Mouse (Mus musculus): Measurements from ENCODE around the gene Snd1. TPM values are rescaled to one million over a fixed set of nuclear protein-coding genes. Genes with fewer than 3 reads are reported as not detected.

The Snd1 gene
- polyA plus RNA-seq, 1 experiment from 2014 or later, result 39.4 TPM

DNA sequence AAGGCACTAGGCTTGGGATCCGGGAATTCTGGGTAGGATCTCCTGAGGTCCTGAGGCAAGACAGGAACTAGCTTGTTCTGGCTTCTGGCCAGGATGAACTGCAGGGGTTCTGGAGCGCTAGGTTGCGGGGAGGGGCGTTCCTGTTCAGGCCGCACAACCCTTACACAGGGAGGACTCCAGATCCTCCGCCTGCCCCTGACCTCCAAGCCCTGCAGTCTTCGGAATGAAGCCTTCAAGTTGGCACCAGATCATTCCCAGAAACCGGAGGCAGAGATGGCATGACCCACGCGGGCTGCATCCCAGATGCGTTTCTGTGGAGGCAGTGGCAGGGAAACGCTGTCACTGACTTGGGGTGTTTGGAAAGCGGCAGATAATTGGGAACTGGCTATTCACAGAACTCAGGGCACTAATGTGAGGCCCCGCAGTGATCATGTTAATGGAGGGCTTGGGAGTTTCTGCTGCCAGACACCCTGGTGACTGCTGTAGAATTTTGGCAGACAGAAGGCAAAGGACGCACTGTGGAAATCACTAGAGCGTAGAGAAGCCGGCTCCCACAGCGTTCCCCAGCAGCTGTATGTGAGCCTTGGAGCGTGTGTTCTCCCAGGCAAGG lies 457.5 kb downstream of the Snd1 start:
- TF ChIP-seq CTCF (IDR thresholded peaks at IDR 0.05; ENCODE audit: low read depth), result no peak
- no peak for ATAC-seq
- H3K9ac ChIP-seq (ENCODE audit: low read depth, low read length), result no peak overlapping the region
- H3K4me2 ChIP-seq (replicated peaks; ENCODE audit: low read depth), result peak overlapping the region; percentile 51
- H3K9me3 ChIP-seq (ENCODE audit: control insufficient read depth), result no peaks in the 10 kb centered on the region
- H3K27ac ChIP-seq (ENCODE audit: low read depth, low read length), result no peak overlapping the region
- H3K27me3 ChIP-seq (replicated peaks; ENCODE audit: control insufficient read depth, insufficient read depth, low read length), result 0 out of 2 replicates have a peak, but pooled peaks cover 3% of the 10 kb centered on the region
- no peaks in the 10 kb centered on the region for H3K4me1 ChIP-seq (replicated peaks; ENCODE audit: control insufficient read depth, insufficient read depth, low read length)
- WGBS, result 16% methylated on average over 19 of the region's 19 CpGs
- H3K36me3 ChIP-seq (ENCODE audit: control insufficient read depth, insufficient read depth), result no peaks in the 10 kb centered on the region
- H3K4me3 ChIP-seq (ENCODE audit: low read depth, low read length), result no peak overlapping the region

DNA sequence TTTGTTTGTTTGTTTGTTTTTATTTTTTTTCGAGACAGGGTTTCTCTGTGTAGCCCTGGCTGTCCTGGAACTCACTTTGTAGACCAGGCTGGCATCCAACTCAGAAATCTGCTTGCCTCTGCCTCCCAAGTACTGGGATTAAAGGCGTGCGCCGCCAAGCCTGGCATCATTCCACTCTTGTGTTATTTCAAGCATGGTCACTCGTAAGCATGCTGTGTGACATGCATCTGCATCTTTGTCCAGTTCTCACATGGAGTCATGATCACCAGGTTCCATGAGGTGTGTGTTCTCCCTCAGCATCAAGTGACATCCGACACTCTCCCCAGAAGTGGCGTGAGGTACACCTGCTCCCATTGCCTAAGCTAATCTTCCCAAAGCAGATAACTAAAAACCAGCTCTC lies 460.8 kb downstream of the Snd1 start:
- Histone ChIP-seq H3K4me2 (replicated peaks; ENCODE audit: low read depth) (no peak overlapping the region), H3K4me3 (ENCODE audit: low read depth, low read length) (no peak overlapping the region), H3K9ac (ENCODE audit: low read depth, low read length) (no peak overlapping the region), H3K9me3 (ENCODE audit: control insufficient read depth) (no peaks in the 10 kb centered on the region), H3K36me3 (ENCODE audit: control insufficient read depth, insufficient read depth) (no peaks in the 10 kb centered on the region), H3K27me3 (replicated peaks; ENCODE audit: control insufficient read depth, insufficient read depth, low read length) (0 out of 2 replicates have a peak, but pooled peaks cover 3% of the 10 kb centered on the region), H3K27ac (ENCODE audit: low read depth, low read length) (no peak overlapping the region), H3K4me1 (replicated peaks; ENCODE audit: control insufficient read depth, insufficient read depth, low read length) (no peaks in the 10 kb centered on the region)
- ATAC-seq, result no peak
- WGBS, result 84% methylated on average over 7 of the region's 7 CpGs
- no peak for TF ChIP-seq CTCF (IDR thresholded peaks at IDR 0.05; ENCODE audit: low read depth)

DNA sequence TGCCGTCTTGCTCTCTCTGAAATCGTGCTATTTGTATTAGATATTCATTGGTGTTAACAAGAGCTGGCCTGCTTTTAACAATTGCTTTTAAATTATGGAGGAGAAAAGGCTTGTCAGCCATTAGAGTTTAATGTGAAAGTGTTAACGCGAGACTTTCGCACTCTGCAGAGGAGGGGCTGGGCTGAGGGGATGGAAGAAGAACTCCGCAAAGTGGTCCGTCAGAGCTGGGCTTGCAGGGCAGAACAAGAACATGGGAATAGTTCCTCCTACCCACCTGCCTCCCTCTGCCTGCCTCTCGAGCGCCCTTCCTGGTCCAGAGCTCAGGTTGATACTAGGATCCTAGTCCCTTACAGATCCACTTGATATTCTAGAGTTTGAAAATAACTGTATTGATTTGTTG lies 472.3 kb downstream of the Snd1 start:
- Histone ChIP-seq H3K4me3 (ENCODE audit: low read depth, low read length) (no peak overlapping the region), H3K27ac (ENCODE audit: low read depth, low read length) (no peak overlapping the region), H3K4me1 (replicated peaks; ENCODE audit: control insufficient read depth, insufficient read depth, low read length) (no peaks in the 10 kb centered on the region), H3K4me2 (replicated peaks; ENCODE audit: low read depth) (no peak overlapping the region), H3K9ac (ENCODE audit: low read depth, low read length) (no peak overlapping the region), H3K9me3 (ENCODE audit: control insufficient read depth) (no peaks in the 10 kb centered on the region), H3K27me3 (replicated peaks; ENCODE audit: control insufficient read depth, insufficient read depth, low read length) (no peaks in the 10 kb centered on the region), H3K36me3 (ENCODE audit: control insufficient read depth, insufficient read depth) (no peaks in the 10 kb centered on the region)
- TF ChIP-seq CTCF (IDR thresholded peaks at IDR 0.05; ENCODE audit: low read depth), result no peak
- ATAC-seq, result no peak
- 65% methylated on average over 9 of the region's 9 CpGs for WGBS

DNA sequence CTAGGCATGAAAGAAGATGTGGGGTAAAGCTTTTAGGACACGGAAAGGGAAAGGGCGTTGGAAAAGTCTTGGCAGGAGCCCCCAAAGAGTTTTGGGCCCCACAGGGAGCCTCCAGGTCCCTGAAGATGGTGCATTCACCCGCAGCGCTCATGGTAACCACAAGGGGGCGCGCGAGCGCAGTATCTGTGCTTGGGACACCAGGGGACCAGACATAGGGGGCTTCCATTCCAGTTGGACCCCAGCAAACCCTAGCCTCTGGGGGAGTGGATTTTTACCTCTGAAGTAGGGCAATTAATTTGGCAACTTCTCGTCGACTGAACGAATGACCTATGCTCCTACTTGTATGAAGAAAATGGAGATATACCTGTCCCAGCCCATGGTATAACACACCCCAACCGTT lies 474.3 kb downstream of the Snd1 start:
- Histone ChIP-seq H3K36me3 (ENCODE audit: control insufficient read depth, insufficient read depth) (no peaks in the 10 kb centered on the region), H3K27ac (ENCODE audit: low read depth, low read length) (no peak overlapping the region), H3K4me2 (replicated peaks; ENCODE audit: low read depth) (no peak overlapping the region), H3K27me3 (replicated peaks; ENCODE audit: control insufficient read depth, insufficient read depth, low read length) (no peaks in the 10 kb centered on the region), H3K9me3 (ENCODE audit: control insufficient read depth) (no peaks in the 10 kb centered on the region), H3K9ac (ENCODE audit: low read depth, low read length) (no peak overlapping the region), H3K4me3 (ENCODE audit: low read depth, low read length) (no peak overlapping the region), H3K4me1 (replicated peaks; ENCODE audit: control insufficient read depth, insufficient read depth, low read length) (no peaks in the 10 kb centered on the region)
- 17% methylated on average over 12 of the region's 12 CpGs for WGBS
- ATAC-seq, result no peak
- TF ChIP-seq CTCF (IDR thresholded peaks at IDR 0.05; ENCODE audit: low read depth), result peak; percentile 85

DNA sequence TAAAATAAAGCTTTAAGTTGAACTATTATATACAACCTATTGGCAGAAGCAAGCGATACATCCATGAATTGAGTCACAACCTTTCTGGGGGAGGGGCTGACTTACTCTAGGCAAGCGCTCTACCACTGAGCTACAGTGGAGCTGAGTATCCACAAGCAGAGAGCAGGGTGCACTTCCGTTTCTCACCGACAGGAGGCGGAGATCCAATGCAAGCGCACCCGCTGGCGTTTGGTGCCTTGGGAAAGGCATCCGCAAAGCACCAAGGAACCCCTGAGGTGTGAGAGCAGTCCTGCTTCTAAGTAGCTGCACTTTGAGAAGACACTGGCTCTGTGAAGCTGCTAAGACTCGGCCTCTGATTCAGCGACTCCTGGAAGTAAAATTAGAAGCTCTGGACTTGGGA lies 480.6 kb downstream of the Snd1 start:
- TF ChIP-seq CTCF (IDR thresholded peaks at IDR 0.05; ENCODE audit: low read depth), result peak; percentile 80
- 19% methylated on average over 11 of the region's 11 CpGs for WGBS

DNA sequence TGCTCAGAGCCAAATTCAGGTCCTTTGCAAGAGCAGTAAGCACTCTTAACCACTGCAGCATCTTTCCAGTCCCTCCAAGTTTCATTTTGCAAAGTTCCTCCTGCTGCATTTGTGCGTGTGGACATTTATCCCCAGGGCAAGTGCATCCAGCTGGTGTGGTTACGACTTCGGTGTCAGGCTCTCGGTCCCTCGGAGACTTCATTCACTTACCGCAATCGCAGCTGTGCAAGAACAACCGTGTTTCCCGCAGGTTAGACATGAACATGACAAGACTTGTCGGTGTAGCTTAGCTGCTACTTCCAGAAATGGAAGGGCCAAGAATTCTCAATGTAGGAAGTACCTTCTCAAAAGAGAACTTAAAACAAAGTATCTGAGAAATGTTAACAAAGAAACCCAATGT lies 482.5 kb downstream of the Snd1 start:
- Histone ChIP-seq H3K9ac (ENCODE audit: low read depth, low read length) (no peak overlapping the region), H3K36me3 (ENCODE audit: control insufficient read depth, insufficient read depth) (no peaks in the 10 kb centered on the region), H3K4me1 (replicated peaks; ENCODE audit: control insufficient read depth, insufficient read depth, low read length) (no peaks in the 10 kb centered on the region), H3K9me3 (ENCODE audit: control insufficient read depth) (no peaks in the 10 kb centered on the region), H3K4me3 (ENCODE audit: low read depth, low read length) (no peak overlapping the region), H3K27ac (ENCODE audit: low read depth, low read length) (no peak overlapping the region), H3K27me3 (replicated peaks; ENCODE audit: control insufficient read depth, insufficient read depth, low read length) (no peaks in the 10 kb centered on the region), H3K4me2 (replicated peaks; ENCODE audit: low read depth) (no peak overlapping the region)
- 76% methylated on average over 10 of the region's 10 CpGs for WGBS
- TF ChIP-seq CTCF (IDR thresholded peaks at IDR 0.05; ENCODE audit: low read depth), result no peak
- no peak for ATAC-seq

More for the DNA sequence above, 480.6 kb downstream of the Snd1 start:
- H3K4me3 ChIP-seq (ENCODE audit: low read depth, low read length), result no peak overlapping the region
- H3K27me3 ChIP-seq (replicated peaks; ENCODE audit: control insufficient read depth, insufficient read depth, low read length), result no peaks in the 10 kb centered on the region
- H3K4me2 ChIP-seq (replicated peaks; ENCODE audit: low read depth), result no peak overlapping the region
- H3K9me3 ChIP-seq (ENCODE audit: control insufficient read depth), result no peaks in the 10 kb centered on the region
- no peak for ATAC-seq
- no peaks in the 10 kb centered on the region for H3K36me3 ChIP-seq (ENCODE audit: control insufficient read depth, insufficient read depth)
- no peak overlapping the region for H3K9ac ChIP-seq (ENCODE audit: low read depth, low read length)
- no peaks in the 10 kb centered on the region for H3K4me1 ChIP-seq (replicated peaks; ENCODE audit: control insufficient read depth, insufficient read depth, low read length)
- H3K27ac ChIP-seq (ENCODE audit: low read depth, low read length), result no peak overlapping the region

DNA sequence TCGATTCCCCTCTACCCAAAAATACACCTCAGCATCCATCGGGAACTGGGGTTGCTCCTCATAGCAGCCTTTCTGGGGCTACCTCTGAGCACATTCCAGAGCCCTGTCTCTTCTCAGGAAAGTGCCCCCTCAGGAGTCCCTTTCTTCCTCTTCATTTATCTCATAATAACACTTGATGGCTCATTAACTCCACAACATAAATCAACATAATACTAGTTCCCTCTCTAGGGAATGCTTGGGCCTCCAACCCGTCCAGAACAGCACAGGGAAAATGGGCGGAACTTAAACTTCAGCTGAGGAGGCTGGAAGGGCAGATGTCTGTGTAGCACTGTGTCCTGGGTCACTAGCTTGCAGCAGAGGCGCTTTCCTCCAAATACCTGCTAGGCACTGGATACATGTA lies 488.2 kb downstream of the Snd1 start:
- H3K9ac ChIP-seq (ENCODE audit: low read depth, low read length), result no peak overlapping the region
- ATAC-seq, result no peak
- 62% methylated on average over 5 of the region's 5 CpGs for WGBS
- no peak overlapping the region for H3K4me3 ChIP-seq (ENCODE audit: low read depth, low read length)
- no peak for TF ChIP-seq CTCF (IDR thresholded peaks at IDR 0.05; ENCODE audit: low read depth)
- H3K9me3 ChIP-seq (ENCODE audit: control insufficient read depth), result no peaks in the 10 kb centered on the region
- H3K36me3 ChIP-seq (ENCODE audit: control insufficient read depth, insufficient read depth), result no peaks in the 10 kb centered on the region
- H3K4me2 ChIP-seq (replicated peaks; ENCODE audit: low read depth), result no peak overlapping the region
- H3K27ac ChIP-seq (ENCODE audit: low read depth, low read length), result no peak overlapping the region
- no peaks in the 10 kb centered on the region for H3K27me3 ChIP-seq (replicated peaks; ENCODE audit: control insufficient read depth, insufficient read depth, low read length)
- no peaks in the 10 kb centered on the region for H3K4me1 ChIP-seq (replicated peaks; ENCODE audit: control insufficient read depth, insufficient read depth, low read length)
